Mouse (Mus musculus) G1E (cell line): ENCODE data around the gene Tubgcp6. TPM values are rescaled to one million over a fixed set of nuclear protein-coding genes. Genes with fewer than 3 reads are reported as not detected.

Source experiments
- ATAC-seq: 2 replicates; pipeline ENCODE4 v1.8.0; 2016; ENCODE audit warnings: mild to moderate bottlenecking; ENCODE audit not compliant: insufficient number of reproducible peaks, poor library complexity, low FRiP score, severe bottlenecking; ENCODE audit errors: extremely low read depth
- DNase-seq: peaks from one replicate; pipeline ENCODE4 v3.0.0; 2012; ENCODE audit warnings: low spot score
- H3K27me3 ChIP-seq: 2 replicates; pipeline ENCODE4 v1.6.1; 2012; ENCODE audit warnings: mild to moderate bottlenecking, low read length, inconsistent platforms; ENCODE audit not compliant: insufficient read depth
- H3K36me3 ChIP-seq: replicated peaks from 2 replicates; pipeline ENCODE3; 2012; ENCODE audit warnings: mild to moderate bottlenecking, inconsistent platforms
- H3K4me1 ChIP-seq: 2 replicates; pipeline ENCODE4 v1.6.1; 2012; ENCODE audit warnings: low read depth, low read length, inconsistent platforms, mixed read lengths; ENCODE audit not compliant: insufficient read depth
- H3K4me3 ChIP-seq: 2 replicates; pipeline ENCODE4 v1.5.1; 2012; ENCODE audit warnings: low read depth, mild to moderate bottlenecking, inconsistent platforms, low read length, moderate library complexity, mixed read lengths
- H3K9me3 ChIP-seq: replicated peaks from 2 replicates; pipeline ENCODE4 v1.6.1; 2012; ENCODE audit warnings: inconsistent platforms
- CTCF ChIP-seq: IDR thresholded peaks from 2 replicates; pipeline ENCODE4 v1.5.1; 2012; ENCODE audit warnings: low read depth, low read length, inconsistent platforms, mixed read lengths
- GATA1 ChIP-seq: IDR thresholded peaks from 2 replicates; pipeline ENCODE4 v1.6.1; 2012; ENCODE audit warnings: borderline replicate concordance, low read length, inconsistent platforms, mixed read lengths
- GATA2 ChIP-seq: IDR thresholded peaks from 2 replicates; pipeline ENCODE4 v1.6.1; 2012; ENCODE audit warnings: low read depth, low read length, inconsistent platforms, borderline replicate concordance
- POLR2AphosphoS5 ChIP-seq: IDR thresholded peaks from 2 replicates; pipeline ENCODE4 v1.6.1; 2012; ENCODE audit warnings: low read depth, low read length, inconsistent platforms; ENCODE audit not compliant: insufficient replicate concordance
- TAL1 ChIP-seq: conservative IDR thresholded peaks from 2 replicates; pipeline ENCODE4 v1.6.1; 2012; ENCODE audit warnings: low read depth, low read length, inconsistent platforms, mixed read lengths
- polyA plus RNA-seq: library from polyadenylated mRNA; stranded (reverse); fragments of >175 nt; gene quantifications from 2 replicates; pipeline ENCODE4 v1.2.3, GENCODE M21; 2012
- total RNA-seq, 2 experiments: library from RNA; stranded (forward) in 1 of 2; stranded (reverse) in 1 of 2; fragments of 200-1000 nt in 1 of 2; fragments of >200 nt in 1 of 2; fragmentation: Nextera tagmentation in 1 of 2; gene quantifications; 2 replicates each; pipeline ENCODE4 v1.2.3; 2014 to 2017

Tubgcp6 gene
- total and polyA plus RNA-seq, 3 experiments, result 19.3 to 55.2 (median 31.8) TPM

DNA sequence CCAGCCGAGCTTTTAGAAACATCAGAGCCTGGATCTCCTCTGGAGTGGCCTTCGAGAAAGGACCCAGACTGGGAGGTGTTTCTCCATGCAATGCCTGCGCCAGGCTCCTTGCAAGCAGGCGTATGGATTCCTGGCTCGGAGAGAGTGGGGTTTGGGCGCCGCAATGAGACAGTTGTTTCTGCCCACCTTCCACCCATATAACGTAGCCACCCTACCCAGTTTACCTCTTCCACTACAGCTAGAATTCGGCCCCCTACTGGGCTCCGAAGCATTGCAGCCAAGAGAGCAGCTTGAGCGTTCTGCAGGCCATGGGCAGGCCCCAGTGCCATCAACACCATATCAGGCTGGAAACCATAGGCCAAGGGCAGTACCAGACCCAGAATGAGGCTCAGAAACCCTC, 683 bp upstream of the Tubgcp6 start:
- ATAC-seq (no peak), DNase-seq (no peak)
- Histone ChIP-seq H3K4me1 (peaks cover 77% of the 10 kb centered on the region), H3K4me3 (peak overlapping the region; percentile 92; the same call in 1 of the 2 replicates), H3K36me3 (peaks cover 78% of the 10 kb centered on the region), H3K27me3 (no peaks in the 10 kb centered on the region), H3K9me3 (no peaks in the 10 kb centered on the region)
- TF ChIP-seq CTCF (no peak), TAL1 (no peak), GATA1 (no peak), GATA2 (no peak), POLR2AphosphoS5 (no peak)

- TF ChIP-seq GATA1 (no peak), CTCF (no peak), TAL1 (no peak), GATA2 (no peak), POLR2AphosphoS5 (no peak)
- Histone ChIP-seq H3K4me1 (peaks cover 37% of the 10 kb centered on the region), H3K27me3 (no peaks in the 10 kb centered on the region), H3K9me3 (no peaks in the 10 kb centered on the region), H3K36me3 (peaks cover 81% of the 10 kb centered on the region), H3K4me3 (no peak overlapping the region)
- no peak for DNase-seq
- no peak for ATAC-seq
Measured at GRCm38 (mm10) chr15:89118007-89118406, 4.9 kb downstream of the Tubgcp6 start.

DNA sequence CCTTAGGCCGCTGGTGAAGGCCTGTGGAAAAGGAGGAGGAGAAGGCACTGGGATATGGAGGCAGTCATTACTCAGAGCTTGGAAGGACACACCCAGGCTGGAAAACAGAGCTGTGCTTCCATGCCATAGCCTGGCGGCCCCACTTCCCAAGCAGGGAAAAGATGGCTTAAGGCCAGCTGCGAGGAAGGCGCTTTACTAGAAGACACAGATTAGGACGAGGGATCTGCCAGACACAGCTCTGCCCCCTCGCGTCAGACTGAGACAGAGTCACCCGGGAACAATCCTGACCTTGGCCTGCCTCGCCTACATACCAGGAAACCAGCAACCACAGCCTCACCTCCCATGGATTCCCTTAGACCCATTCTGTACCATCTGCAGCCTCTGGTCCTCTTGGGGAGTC, 12.8 kb downstream of the Tubgcp6 start:
- Histone ChIP-seq H3K36me3 (peaks cover 97% of the 10 kb centered on the region), H3K9me3 (no peaks in the 10 kb centered on the region), H3K4me3 (no peak overlapping the region), H3K27me3 (no peaks in the 10 kb centered on the region), H3K4me1 (no peaks in the 10 kb centered on the region)
- ATAC-seq (no peak), DNase-seq (no peak)
- TF ChIP-seq POLR2AphosphoS5 (no peak), GATA2 (no peak), GATA1 (no peak), CTCF (no peak), TAL1 (no peak)

DNA sequence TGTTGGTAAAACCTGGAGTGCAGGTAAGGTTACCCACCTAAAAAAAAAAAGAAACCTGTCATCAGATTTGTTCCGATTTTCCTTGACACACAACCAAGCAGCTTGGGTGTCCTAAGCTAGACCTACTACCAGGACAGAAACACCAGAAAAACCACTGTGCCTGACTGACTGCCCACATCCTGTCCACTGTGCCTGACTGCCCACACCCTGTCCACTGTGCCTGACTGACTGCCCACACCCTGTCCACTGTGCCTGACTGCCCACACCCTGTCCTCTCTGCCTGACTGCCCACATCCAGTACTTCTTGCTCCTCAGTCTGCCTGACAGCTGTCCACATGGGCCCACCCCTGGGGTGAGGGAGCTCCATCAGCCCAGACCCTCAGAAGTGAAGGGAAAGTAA, 15.9 kb downstream of the Tubgcp6 start:
- H3K27me3 ChIP-seq, result no peaks in the 10 kb centered on the region; the same call in 1 of the 2 replicates
- H3K4me3 ChIP-seq, result no peak overlapping the region
- H3K36me3 ChIP-seq, result peaks cover 100% of the 10 kb centered on the region
- 0 out of 2 replicates have a peak, but pooled peaks cover under 1% of the 10 kb centered on the region for H3K4me1 ChIP-seq
- TF ChIP-seq TAL1 (no peak), CTCF (no peak), GATA2 (no peak), POLR2AphosphoS5 (no peak)
- ATAC-seq, result no peak
- H3K9me3 ChIP-seq, result no peaks in the 10 kb centered on the region
- no peak for DNase-seq

- H3K36me3 ChIP-seq, result peaks cover 100% of the 10 kb centered on the region
Measured at GRCm38 (mm10) chr15:89106073-89106472, 16.8 kb downstream of the Tubgcp6 start.

GRCm38 (mm10) chr15:89104425-89104824, 18.5 kb downstream of the Tubgcp6 start:
- H3K4me1 ChIP-seq, result peaks cover 7% of the 10 kb centered on the region; the same call in 1 of the 2 replicates
- DNase-seq (no peak), ATAC-seq (no peak)
- TF ChIP-seq GATA1 (no peak), GATA2 (no peak), CTCF (no peak), POLR2AphosphoS5 (no peak)
- peaks cover 100% of the 10 kb centered on the region for H3K36me3 ChIP-seq
- no peaks in the 10 kb centered on the region; the same call in 1 of the 2 replicates for H3K27me3 ChIP-seq
- no peak overlapping the region for H3K4me3 ChIP-seq
- H3K9me3 ChIP-seq, result no peaks in the 10 kb centered on the region

More at GRCm38 (mm10) chr15:89106073-89106472, 16.8 kb downstream of the Tubgcp6 start:
- TF ChIP-seq TAL1 (no peak), POLR2AphosphoS5 (no peak)
- no peaks in the 10 kb centered on the region for H3K9me3 ChIP-seq
- DNase-seq (no peak), ATAC-seq (no peak)
- H3K4me3 ChIP-seq, result no peak overlapping the region
- H3K27me3 ChIP-seq, result no peaks in the 10 kb centered on the region; the same call in 1 of the 2 replicates
- H3K4me1 ChIP-seq, result 0 out of 2 replicates have a peak, but pooled peaks cover 4% of the 10 kb centered on the region

- H3K36me3 ChIP-seq, result peaks cover 100% of the 10 kb centered on the region
- H3K4me1 ChIP-seq, result peaks cover 7% of the 10 kb centered on the region; the same call in 1 of the 2 replicates
- H3K27me3 ChIP-seq, result no peaks in the 10 kb centered on the region; the same call in 1 of the 2 replicates
- no peak overlapping the region for H3K4me3 ChIP-seq
- H3K9me3 ChIP-seq, result no peaks in the 10 kb centered on the region
- DNase-seq (no peak), ATAC-seq (no peak)
- TF ChIP-seq POLR2AphosphoS5 (no peak), GATA1 (no peak), GATA2 (no peak), TAL1 (no peak)
Measured at GRCm38 (mm10) chr15:89103921-89104320, 19.0 kb downstream of the Tubgcp6 start.
